Mouse (Mus musculus): Measurements from ENCODE around the gene Cwc27.

DNA sequence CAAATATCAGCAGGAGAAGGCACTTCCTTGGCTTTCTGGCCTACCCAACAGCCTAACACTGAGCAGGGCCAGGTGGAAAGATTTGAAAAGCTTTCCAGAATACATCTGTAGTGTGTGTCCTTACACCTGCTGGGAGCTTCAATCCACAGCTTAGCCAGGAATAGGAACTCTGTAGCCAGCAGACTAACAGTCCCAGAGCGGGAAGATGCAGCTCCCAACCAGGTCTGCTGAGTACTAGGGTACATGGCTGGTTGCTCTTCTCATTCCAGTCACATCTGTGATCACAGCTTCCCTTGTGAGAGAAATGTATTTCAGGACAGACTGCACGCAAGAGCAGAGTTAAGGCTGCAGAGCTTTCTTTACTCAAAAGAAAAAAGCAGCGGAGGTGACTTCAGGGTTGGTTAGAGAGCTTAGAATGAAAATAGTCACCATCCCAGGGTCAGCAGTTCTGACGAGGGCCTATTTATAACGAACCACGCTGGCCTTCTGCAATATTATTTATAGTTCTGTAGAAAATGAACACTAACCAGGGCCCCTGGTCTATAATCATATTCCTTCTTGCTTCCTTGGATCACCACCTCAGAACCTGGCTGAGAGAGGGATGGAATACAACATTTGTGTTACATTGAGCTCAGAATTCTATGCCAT is 171.0 kb downstream of the Cwc27 start:
- TF ChIP-seq EP300 (IDR thresholded peaks at IDR 0.05): no peak
- no peak for TF ChIP-seq CTCF (IDR thresholded peaks at IDR 0.05)

Measured in lung, postnatal 0 days (tissue).